Mouse (Mus musculus) embryonic fibroblast, embryonic 13.5 days (primary cell): ENCODE measurements around the gene Prkag1. TPM values are rescaled to one million over a fixed set of nuclear protein-coding genes. Genes with fewer than 3 reads are reported as not detected.
A peak's percentile ranks its signal among the peaks of the same experiment; 100 is the strongest.

Experiments used
- H3K27ac ChIP-seq: 2 replicates; pipeline ENCODE4 v1.5.1; 2012; ENCODE audit warnings: low read length, control low read depth, inconsistent platforms; ENCODE audit not compliant: insufficient read depth
- H3K4me1 ChIP-seq: 2 replicates; pipeline ENCODE4 v1.6.1; 2011; ENCODE audit warnings: low read length; ENCODE audit not compliant: control insufficient read depth, insufficient read depth
- H3K4me3 ChIP-seq: 2 replicates; pipeline ENCODE4 v1.5.1; 2011; ENCODE audit warnings: mild to moderate bottlenecking, control low read depth, low read length; ENCODE audit not compliant: insufficient read depth
- CTCF ChIP-seq: IDR thresholded peaks from 2 replicates; pipeline ENCODE4 v1.5.1; 2011; ENCODE audit warnings: mild to moderate bottlenecking, control low read depth, low read length, moderate library complexity, borderline replicate concordance; ENCODE audit not compliant: insufficient read depth
- POLR2A ChIP-seq: IDR thresholded peaks from 2 replicates; pipeline ENCODE4 v1.6.1; 2011; ENCODE audit warnings: low read depth, mild to moderate bottlenecking, control low read depth, low read length, moderate library complexity
- polyA plus RNA-seq: library from polyadenylated mRNA; stranded (reverse); fragments of >200 nt; gene quantifications from 2 replicates; pipeline ENCODE4 v1.2.4, GENCODE M21; 2011; ENCODE audit warnings: low read depth; ENCODE audit not compliant: missing spikeins, insufficient read length

The Prkag1 gene
- polyA plus RNA-seq, result 94.2 and 101 TPM in 2 replicates

DNA sequence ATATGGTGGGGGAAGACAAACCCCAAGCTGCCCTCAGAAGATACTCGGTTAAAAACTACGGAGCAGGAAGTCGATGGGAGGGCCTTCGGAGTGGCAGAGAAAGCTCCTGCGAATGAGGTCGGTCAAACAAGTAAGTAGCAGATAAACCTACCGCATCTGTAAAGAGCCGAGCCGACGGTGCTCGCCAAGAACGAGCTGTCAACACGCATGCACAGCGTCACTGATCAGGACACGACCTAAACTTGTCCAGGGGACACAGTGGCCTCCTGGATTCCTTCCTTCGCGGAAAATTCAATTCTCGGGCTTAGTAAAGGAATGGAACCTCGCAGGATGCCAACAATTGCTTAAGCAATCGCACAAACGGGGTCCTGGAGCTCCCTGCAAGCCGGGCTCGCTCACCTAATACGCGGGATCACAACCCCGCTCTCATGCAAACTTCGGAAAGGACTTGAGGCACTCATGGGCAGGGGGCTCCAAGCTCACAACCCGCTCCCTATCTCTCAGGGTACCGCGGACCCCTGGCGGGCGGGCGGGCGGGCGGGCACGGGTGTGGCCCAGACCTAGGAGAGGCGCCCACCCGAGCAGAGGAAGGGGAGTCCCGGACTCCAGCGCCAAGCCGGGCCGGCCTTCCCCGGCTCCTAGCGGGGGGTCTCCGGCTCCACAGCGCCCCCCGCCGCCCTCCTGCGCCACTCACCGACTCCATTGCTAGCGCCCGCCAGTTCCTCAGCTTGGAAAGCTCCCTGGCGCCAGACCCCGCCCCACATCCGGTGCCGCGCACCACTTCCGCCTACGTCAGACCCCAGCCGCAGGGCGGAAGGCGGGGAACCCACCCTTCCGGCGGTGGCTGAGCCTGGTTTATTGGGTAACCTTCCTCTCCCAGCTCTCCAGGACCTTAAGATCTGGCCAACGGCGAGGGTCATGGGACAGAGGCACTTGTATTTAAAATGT lies at the start of gene Prkag1:
Gene Prkag1, minus strand, starts transcription at position 786 of the 948 bp plus-strand sequence.
- TF ChIP-seq CTCF (0 out of 2 replicates have a peak, but pooled peaks have one; percentile 21), POLR2A (peak; percentile 89)
- Histone ChIP-seq H3K4me3 (peak within 1 kb of the TSS; percentile 68), H3K4me1 (no peaks in the 10 kb centered on the region), H3K27ac (peak within 1 kb of the TSS; percentile 90)

DNA sequence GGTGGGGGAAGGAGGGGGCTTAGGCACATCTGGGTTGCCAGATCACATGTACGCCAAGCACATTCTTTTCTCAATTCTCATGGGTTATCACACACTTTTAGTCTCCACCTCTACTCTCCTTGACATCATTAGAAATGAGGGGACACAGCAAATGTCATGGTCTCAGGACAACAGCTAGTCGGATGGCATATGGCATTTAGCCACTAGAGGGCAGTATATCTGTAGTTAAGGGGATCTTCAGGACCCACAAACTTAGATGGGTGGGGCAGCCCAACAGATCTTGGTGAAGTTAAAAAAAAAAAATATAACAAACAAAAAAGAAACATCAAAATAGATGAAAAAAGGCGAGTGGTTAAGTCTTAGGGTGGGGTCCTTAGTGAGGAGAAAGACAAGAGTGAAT lies 46.0 kb upstream of the Prkag1 start:
- no peak overlapping the region for H3K4me3 ChIP-seq
- no peaks in the 10 kb centered on the region for H3K4me1 ChIP-seq
- no peak overlapping the region for H3K27ac ChIP-seq
- TF ChIP-seq CTCF, result no peak

- H3K4me3 ChIP-seq, result peak overlapping the region; percentile 84
- H3K4me1 ChIP-seq, result peaks cover 6% of the 10 kb centered on the region; the same call in 1 of the 2 replicates
- no peak for TF ChIP-seq CTCF
- peak; percentile 70 for TF ChIP-seq POLR2A
- H3K27ac ChIP-seq, result peak overlapping the region; percentile 84
Observed at GRCm38 (mm10) chr15:98871916-98872888, 40.9 kb upstream of the Prkag1 start.

- Histone ChIP-seq H3K4me1 (peaks cover 6% of the 10 kb centered on the region; the same call in 1 of the 2 replicates), H3K27ac (peak within 1 kb of the TSS; percentile 84), H3K4me3 (peak within 1 kb of the TSS; percentile 84)
- TF ChIP-seq POLR2A (no peak), CTCF (no peak)
Observed at GRCm38 (mm10) chr15:98871070-98871915, 40.0 kb upstream of the Prkag1 start, which contains the start of gene Kmt2d. Kmt2d (minus strand) TSS chr15:98871204.

DNA sequence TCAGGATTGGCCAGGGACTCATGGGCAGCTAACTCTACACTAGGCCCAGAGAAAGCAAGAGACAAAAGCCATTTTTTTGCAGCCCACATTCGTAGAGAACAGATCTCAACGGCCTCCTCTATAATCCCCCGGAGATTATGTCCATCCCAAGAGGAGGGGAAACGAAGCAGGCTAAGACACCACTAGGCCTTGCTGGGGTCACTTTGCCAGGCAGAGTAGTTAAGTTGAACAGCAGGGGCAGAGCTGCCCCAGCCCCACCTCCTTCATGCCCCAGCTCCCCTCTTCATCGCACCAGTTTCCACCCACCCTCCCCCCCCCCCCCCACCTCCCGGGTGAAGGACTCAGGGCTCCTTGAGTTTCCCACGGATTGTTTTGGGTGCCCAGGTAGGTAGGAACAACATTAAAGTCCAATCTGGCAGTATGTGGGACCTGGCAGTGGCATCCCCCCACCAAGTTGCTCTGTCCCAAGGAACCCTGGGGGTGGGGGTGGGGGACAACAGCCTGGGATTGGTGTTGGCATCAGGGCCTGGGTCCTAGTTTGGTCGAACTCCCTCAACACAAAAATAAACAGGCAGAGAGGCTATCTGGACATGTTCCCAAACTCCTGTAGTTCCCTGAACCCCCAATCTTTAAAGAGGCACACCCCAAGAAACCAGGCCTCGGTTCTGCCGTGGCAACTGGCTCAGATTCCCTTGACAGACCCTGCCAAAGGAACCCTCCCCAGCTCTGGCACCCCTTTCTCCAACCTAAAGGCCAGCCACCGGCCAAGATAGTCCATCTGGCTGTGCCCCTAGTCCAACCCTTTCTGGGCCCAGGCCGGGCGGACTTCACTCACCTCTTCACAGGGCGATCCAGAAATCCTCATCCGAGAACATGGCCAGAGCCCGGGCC lies 39.1 kb upstream of the Prkag1 start:
- TF ChIP-seq POLR2A (no peak; the same call in 1 of the 2 replicates), CTCF (no peak)
- peak overlapping the region; percentile 23; the same call in 1 of the 2 replicates for H3K27ac ChIP-seq
- H3K4me3 ChIP-seq, result peak overlapping the region; percentile 84

DNA sequence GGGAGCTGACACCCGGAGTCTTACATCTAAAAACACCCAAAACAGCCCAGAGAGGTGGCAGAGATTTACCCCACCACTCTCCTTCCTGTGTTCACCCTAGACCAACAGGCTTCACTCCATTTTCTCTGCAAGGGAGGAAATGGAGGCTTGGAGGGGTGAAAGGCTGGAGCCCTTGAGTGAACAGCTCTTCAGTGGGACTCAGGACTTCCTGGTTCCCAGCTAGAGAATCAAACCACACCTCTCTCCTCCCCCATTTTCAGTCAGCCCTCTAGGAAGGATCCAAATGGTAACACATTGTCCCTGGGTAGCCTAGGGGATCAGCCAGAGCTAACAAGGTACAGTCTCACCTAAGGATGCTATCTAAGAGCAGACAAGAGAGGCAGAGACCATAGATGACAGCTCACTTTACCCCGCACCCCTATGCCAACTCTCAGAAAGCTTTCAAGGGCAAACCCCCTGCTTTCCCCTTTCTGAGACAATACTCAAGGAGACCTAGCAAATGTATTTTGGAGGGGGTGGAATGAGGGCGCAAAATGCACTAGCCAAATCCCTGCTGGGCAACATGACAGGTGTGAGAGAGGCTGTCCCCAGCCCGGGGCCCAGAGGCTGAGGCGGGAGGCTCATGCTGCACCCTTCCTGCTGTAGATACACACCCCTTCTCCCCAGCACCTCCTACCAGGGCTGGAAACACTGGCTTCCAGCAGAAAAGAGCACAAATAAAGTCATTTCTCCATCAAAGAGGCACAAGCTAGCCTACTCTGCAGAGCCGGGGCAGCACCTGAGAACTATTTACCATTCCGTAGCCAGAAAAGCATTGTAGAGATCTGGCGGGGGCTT lies 38.2 kb upstream of the Prkag1 start:
- Histone ChIP-seq H3K4me3 (peak overlapping the region; percentile 84), H3K27ac (no peak overlapping the region), H3K4me1 (peaks cover 6% of the 10 kb centered on the region; the same call in 1 of the 2 replicates)
- no peak for TF ChIP-seq CTCF
- TF ChIP-seq POLR2A, result peak; percentile 26; the same call in 1 of the 2 replicates

More for the DNA sequence above, 39.1 kb upstream of the Prkag1 start:
- H3K4me1 ChIP-seq, result peaks cover 6% of the 10 kb centered on the region; the same call in 1 of the 2 replicates

GRCm38 (mm10) chr15:98868346-98869063 lies 37.2 kb upstream of the Prkag1 start:
- no peak for TF ChIP-seq POLR2A
- no peak for TF ChIP-seq CTCF
- Histone ChIP-seq H3K27ac (no peak overlapping the region), H3K4me3 (peak overlapping the region; percentile 84), H3K4me1 (peaks cover 6% of the 10 kb centered on the region; the same call in 1 of the 2 replicates)
